Mouse (Mus musculus): Measurements from ENCODE around the gene Bicc1. TPM values are rescaled to one million over a fixed set of nuclear protein-coding genes. Genes with fewer than 3 reads are reported as not detected.

Gene Bicc1
- polyA plus RNA-seq, 1 experiment from 2014 or later = 9.4 TPM

DNA sequence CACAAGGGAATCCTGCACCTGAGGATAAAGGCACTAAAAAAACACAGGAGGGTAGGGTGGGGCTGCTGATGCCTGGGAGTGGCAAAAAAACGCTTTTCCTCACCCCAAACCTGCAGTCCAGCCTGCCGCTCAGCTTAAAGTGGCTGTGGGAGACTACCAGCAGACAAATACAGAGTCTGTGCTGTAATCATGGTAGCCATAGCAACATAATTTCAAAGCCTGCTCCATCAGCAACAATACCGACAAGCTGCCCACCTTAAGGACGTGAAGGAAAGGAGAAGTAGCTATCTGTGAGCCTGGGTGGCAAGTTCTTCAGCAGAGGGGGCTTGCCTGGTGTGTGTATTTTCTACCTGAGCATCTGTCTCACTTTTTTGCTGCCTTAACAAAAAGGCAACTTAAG is 117.6 kb downstream of the Bicc1 start:
- ATAC-seq (ENCODE audit: low FRiP score) (no peak), DNase-seq (ENCODE audit: low spot score) (no peak)
- Histone ChIP-seq H3K36me3 (ENCODE audit: control insufficient read depth, insufficient read depth, low read length) (no peaks in the 10 kb centered on the region), H3K4me2 (replicated peaks; ENCODE audit: low read depth, low read length) (no peak overlapping the region), H3K4me1 (replicated peaks; ENCODE audit: control insufficient read depth, insufficient read depth, low read length) (no peaks in the 10 kb centered on the region), H3K4me3 (ENCODE audit: low read depth, low read length) (no peak overlapping the region), H3K9ac (ENCODE audit: low read depth, low read length) (no peak overlapping the region), H3K27ac (ENCODE audit: low read depth, low read length) (no peak overlapping the region), H3K9me3 (ENCODE audit: control insufficient read depth, low read length) (no peaks in the 10 kb centered on the region), H3K27me3 (ENCODE audit: control insufficient read depth, insufficient read depth, low read length) (no peaks in the 10 kb centered on the region)
- 66% methylated on average over 4 of the region's 4 CpGs for WGBS

DNA sequence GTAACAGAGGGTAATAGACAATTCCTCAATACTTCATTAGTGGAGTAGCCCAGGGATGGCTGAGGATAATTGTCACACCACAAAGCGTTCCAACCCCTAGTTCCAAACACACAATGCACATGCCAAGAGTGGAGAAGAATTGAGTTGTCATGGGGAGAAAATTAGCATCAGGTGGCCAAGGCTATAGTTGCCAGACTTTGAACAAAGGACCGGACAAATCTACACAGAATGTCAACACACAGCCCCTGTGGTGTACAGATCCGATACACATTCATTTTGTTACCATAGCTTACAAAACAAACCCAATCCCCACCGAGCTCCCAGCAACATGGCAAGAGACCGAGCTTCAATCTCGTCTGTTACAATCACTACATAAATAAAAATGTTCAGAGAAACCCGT is 123.0 kb downstream of the Bicc1 start:
- H3K9me3 ChIP-seq (ENCODE audit: control insufficient read depth, low read length) = no peaks in the 10 kb centered on the region
- H3K4me1 ChIP-seq (replicated peaks; ENCODE audit: control insufficient read depth, insufficient read depth, low read length) = no peaks in the 10 kb centered on the region
- ATAC-seq (ENCODE audit: low FRiP score) (no peak), DNase-seq (ENCODE audit: low spot score) (no peak)
- 78% methylated on average over 7 of the region's 7 CpGs for WGBS
- no peak overlapping the region for H3K9ac ChIP-seq (ENCODE audit: low read depth, low read length)
- H3K4me2 ChIP-seq (replicated peaks; ENCODE audit: low read depth, low read length) = no peak overlapping the region
- H3K36me3 ChIP-seq (ENCODE audit: control insufficient read depth, insufficient read depth, low read length) = no peaks in the 10 kb centered on the region
- no peaks in the 10 kb centered on the region for H3K27me3 ChIP-seq (ENCODE audit: control insufficient read depth, insufficient read depth, low read length)
- H3K4me3 ChIP-seq (ENCODE audit: low read depth, low read length) = no peak overlapping the region
- H3K27ac ChIP-seq (ENCODE audit: low read depth, low read length) = no peak overlapping the region

DNA sequence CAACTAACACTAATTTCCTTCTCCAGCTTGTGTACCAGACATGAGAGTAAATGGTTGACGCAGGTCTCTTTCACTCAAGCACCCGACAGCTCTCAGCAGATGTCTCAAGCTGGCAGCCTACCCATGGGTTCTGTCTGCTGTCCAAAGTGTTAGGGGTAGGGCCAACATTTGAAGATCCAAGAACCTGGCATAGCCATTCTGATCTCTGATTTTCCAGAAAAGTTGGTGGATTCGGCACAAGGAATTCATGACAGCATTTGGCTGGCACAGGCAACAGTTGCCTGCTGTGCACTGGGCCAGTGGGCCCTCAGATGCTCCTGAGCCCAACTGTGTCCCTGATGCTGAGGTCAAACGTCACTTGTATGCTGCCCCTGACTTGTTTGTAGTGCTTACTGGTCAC is 130.5 kb downstream of the Bicc1 start:
- ATAC-seq (ENCODE audit: low FRiP score) (no peak), DNase-seq (ENCODE audit: low spot score) (no peak)
- Histone ChIP-seq H3K27ac (ENCODE audit: low read depth, low read length) (no peak overlapping the region), H3K9me3 (ENCODE audit: control insufficient read depth, low read length) (no peaks in the 10 kb centered on the region), H3K4me3 (ENCODE audit: low read depth, low read length) (no peak overlapping the region), H3K27me3 (ENCODE audit: control insufficient read depth, insufficient read depth, low read length) (no peaks in the 10 kb centered on the region), H3K4me1 (replicated peaks; ENCODE audit: control insufficient read depth, insufficient read depth, low read length) (no peaks in the 10 kb centered on the region), H3K4me2 (replicated peaks; ENCODE audit: low read depth, low read length) (no peak overlapping the region), H3K36me3 (ENCODE audit: control insufficient read depth, insufficient read depth, low read length) (no peaks in the 10 kb centered on the region), H3K9ac (ENCODE audit: low read depth, low read length) (no peak overlapping the region)
- 74% methylated on average over 4 of the region's 4 CpGs for WGBS

DNA sequence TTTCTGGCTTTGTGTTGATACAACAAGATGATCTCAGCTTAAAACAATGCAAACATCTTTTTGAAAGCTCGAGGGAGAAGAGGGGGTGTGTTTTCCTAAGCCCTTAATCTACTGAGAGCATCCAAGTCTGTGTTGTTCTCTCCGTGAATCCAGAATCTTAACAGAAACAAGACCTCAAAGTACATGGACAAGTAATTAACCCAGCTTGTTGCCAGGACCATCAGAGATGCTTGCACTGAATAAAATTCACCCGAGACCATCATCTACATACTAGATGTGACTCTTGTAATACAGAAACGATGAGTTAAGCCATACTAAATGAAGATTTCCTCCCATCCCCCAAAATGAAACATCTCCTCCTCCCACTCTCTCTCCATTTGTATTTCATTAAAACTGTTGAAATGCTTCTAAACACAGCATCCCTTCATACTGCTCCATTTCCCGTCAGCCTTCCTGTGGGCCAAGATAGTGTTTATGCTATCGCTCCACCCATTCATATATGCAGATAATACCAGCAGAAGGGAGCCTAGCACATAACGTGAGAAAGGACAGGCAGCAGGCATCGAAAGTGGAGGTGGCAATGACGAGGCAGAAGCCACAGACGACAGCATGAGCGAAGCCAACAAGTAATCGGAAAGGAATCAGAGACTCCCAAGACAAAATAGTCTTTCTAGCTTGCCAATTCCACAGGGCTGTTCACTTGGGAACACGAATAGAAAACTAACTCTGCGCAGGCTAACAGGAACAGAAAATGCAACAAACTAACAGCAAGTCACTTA is 131.2 kb downstream of the Bicc1 start:
- DNase-seq (ENCODE audit: low spot score) (no peak), ATAC-seq (ENCODE audit: low FRiP score) (no peak)
- Histone ChIP-seq H3K27me3 (ENCODE audit: control insufficient read depth, insufficient read depth, low read length) (no peaks in the 10 kb centered on the region), H3K9ac (ENCODE audit: low read depth, low read length) (no peak overlapping the region), H3K9me3 (ENCODE audit: control insufficient read depth, low read length) (no peaks in the 10 kb centered on the region), H3K4me2 (replicated peaks; ENCODE audit: low read depth, low read length) (no peak overlapping the region), H3K4me3 (ENCODE audit: low read depth, low read length) (no peak overlapping the region), H3K27ac (ENCODE audit: low read depth, low read length) (no peak overlapping the region), H3K36me3 (ENCODE audit: control insufficient read depth, insufficient read depth, low read length) (no peaks in the 10 kb centered on the region), H3K4me1 (replicated peaks; ENCODE audit: control insufficient read depth, insufficient read depth, low read length) (no peaks in the 10 kb centered on the region)
- WGBS = 79% methylated on average over 14 of the region's 14 CpGs

DNA sequence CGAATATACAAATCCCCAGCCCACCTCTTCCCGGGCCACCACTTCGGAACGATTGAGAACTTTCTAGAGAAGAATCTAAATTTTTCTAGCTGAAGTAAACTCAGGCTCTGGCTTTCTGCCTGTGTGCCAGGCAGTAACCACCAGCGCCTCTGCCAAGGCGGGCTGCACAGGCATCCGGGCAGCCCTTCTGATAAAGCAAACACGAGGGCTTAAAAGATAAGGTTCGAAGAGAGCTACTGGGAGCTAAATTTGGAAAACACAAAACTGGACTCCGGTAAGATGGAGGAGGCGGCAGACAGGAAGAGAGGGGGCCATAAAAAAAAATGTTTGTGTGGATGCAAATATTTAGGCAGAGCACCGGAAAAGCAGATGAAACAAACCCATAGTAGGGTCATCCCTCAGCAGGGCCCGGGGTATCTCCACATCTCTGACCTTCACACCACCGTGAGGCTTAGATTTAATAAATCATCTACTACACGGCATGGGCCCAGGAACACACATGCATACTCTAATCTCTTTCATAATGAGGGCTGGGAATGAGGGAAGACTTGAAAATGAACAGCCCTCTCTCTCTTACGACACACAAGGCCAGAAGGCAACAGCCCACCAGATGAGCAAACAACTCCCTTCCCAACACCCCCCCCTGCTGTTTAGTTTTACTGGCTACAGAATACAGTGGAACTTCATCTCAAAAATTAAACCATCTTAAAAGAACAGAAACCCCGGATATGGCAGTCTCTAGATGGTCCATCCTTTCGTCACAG is 134.2 kb downstream of the Bicc1 start:
- no peaks in the 10 kb centered on the region for H3K27me3 ChIP-seq (ENCODE audit: control insufficient read depth, insufficient read depth, low read length)
- 88% methylated on average over 18 of the region's 18 CpGs for WGBS
- H3K9ac ChIP-seq (ENCODE audit: low read depth, low read length) = no peak overlapping the region
- H3K9me3 ChIP-seq (ENCODE audit: control insufficient read depth, low read length) = no peaks in the 10 kb centered on the region
- no peak overlapping the region for H3K4me2 ChIP-seq (replicated peaks; ENCODE audit: low read depth, low read length)
- H3K4me1 ChIP-seq (replicated peaks; ENCODE audit: control insufficient read depth, insufficient read depth, low read length) = no peaks in the 10 kb centered on the region
- no peak overlapping the region for H3K4me3 ChIP-seq (ENCODE audit: low read depth, low read length)
- ATAC-seq (ENCODE audit: low FRiP score) = no peak
- H3K27ac ChIP-seq (ENCODE audit: low read depth, low read length) = no peak overlapping the region
- no peaks in the 10 kb centered on the region for H3K36me3 ChIP-seq (ENCODE audit: control insufficient read depth, insufficient read depth, low read length)
- DNase-seq (ENCODE audit: low spot score) = no peak

DNA sequence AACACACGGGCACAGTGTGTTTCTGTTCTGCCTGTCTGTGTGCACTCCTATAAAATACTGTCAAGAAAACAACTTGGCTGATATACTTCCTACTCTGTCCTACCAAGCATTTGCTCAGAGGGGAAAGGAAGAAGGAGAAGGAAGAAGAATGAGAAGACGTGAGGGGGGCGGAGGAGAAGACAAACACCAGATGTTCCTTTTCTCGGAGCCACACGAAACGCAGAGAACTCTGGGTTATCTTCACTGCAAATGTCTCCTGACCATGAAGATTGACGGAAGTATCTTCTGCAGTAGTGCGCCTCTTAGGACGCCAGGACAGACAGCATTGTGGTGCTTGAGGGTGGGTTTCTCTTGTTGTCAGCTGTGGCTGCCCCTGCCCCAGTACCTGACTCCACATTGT is 134.8 kb downstream of the Bicc1 start:
- H3K4me1 ChIP-seq (replicated peaks; ENCODE audit: control insufficient read depth, insufficient read depth, low read length) = no peaks in the 10 kb centered on the region
- DNase-seq (ENCODE audit: low spot score) (no peak), ATAC-seq (ENCODE audit: low FRiP score) (no peak)
- no peak overlapping the region for H3K4me2 ChIP-seq (replicated peaks; ENCODE audit: low read depth, low read length)
- no peaks in the 10 kb centered on the region for H3K27me3 ChIP-seq (ENCODE audit: control insufficient read depth, insufficient read depth, low read length)
- H3K4me3 ChIP-seq (ENCODE audit: low read depth, low read length) = no peak overlapping the region
- 76% methylated on average over 9 of the region's 9 CpGs for WGBS
- H3K36me3 ChIP-seq (ENCODE audit: control insufficient read depth, insufficient read depth, low read length) = no peaks in the 10 kb centered on the region
- no peaks in the 10 kb centered on the region for H3K9me3 ChIP-seq (ENCODE audit: control insufficient read depth, low read length)
- no peak overlapping the region for H3K27ac ChIP-seq (ENCODE audit: low read depth, low read length)
- H3K9ac ChIP-seq (ENCODE audit: low read depth, low read length) = no peak overlapping the region

DNA sequence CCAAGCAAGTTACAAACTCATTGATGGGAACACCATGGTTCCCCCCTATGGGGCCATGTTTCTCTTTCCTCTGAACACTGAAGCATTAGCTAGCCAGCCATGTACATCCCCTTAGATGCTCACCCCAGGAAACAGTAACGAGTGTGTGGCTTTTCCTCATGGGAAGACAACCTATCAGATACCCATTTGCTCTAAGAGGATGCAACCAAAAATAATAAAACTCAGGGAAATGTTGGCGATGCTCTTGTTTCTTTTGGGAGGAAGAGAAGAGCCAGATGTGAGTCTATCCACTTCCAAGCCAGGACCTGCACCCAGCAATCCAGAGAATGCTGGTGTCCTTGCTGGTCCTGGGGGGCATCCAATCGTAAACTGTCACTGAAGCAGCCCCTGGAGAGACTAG is 136.0 kb downstream of the Bicc1 start:
- Histone ChIP-seq H3K9ac (ENCODE audit: low read depth, low read length) (no peak overlapping the region), H3K4me1 (replicated peaks; ENCODE audit: control insufficient read depth, insufficient read depth, low read length) (no peaks in the 10 kb centered on the region), H3K4me3 (ENCODE audit: low read depth, low read length) (no peak overlapping the region), H3K4me2 (replicated peaks; ENCODE audit: low read depth, low read length) (no peak overlapping the region), H3K36me3 (ENCODE audit: control insufficient read depth, insufficient read depth, low read length) (no peaks in the 10 kb centered on the region), H3K9me3 (ENCODE audit: control insufficient read depth, low read length) (no peaks in the 10 kb centered on the region), H3K27ac (ENCODE audit: low read depth, low read length) (no peak overlapping the region), H3K27me3 (ENCODE audit: control insufficient read depth, insufficient read depth, low read length) (no peaks in the 10 kb centered on the region)
- 74% methylated on average over 3 of the region's 3 CpGs for WGBS
- no peak for ATAC-seq (ENCODE audit: low FRiP score)
- no peak for DNase-seq (ENCODE audit: low spot score)

DNA sequence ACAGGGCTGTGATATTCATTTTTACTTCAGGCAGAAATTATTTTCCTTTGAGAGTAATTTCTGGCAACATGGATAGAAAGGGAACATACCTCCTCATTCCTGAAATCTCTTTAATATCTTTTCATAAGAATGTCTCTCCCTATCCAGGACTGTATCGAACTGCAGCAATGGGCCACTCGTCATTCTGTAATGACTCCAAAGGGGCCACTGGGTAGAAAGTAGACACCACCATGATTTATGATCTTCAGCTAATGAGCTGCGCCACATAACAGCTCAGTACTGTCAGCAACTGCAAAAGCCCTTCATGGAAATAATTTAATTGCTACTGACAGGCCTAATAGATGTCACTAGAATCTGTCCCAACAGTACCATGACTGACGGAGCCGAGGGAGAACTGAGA is 139.0 kb downstream of the Bicc1 start:
- no peak overlapping the region for H3K4me3 ChIP-seq (ENCODE audit: low read depth, low read length)
- no peaks in the 10 kb centered on the region for H3K36me3 ChIP-seq (ENCODE audit: control insufficient read depth, insufficient read depth, low read length)
- H3K27me3 ChIP-seq (ENCODE audit: control insufficient read depth, insufficient read depth, low read length) = no peaks in the 10 kb centered on the region
- no peak for ATAC-seq (ENCODE audit: low FRiP score)
- H3K9ac ChIP-seq (ENCODE audit: low read depth, low read length) = no peak overlapping the region
- no peaks in the 10 kb centered on the region for H3K4me1 ChIP-seq (replicated peaks; ENCODE audit: control insufficient read depth, insufficient read depth, low read length)
- whole genome bisulfite sequencing = 76% methylated on average over 5 of the region's 5 CpGs
- no peaks in the 10 kb centered on the region for H3K9me3 ChIP-seq (ENCODE audit: control insufficient read depth, low read length)
- no peak overlapping the region for H3K27ac ChIP-seq (ENCODE audit: low read depth, low read length)
- DNase-seq (ENCODE audit: low spot score) = no peak
- H3K4me2 ChIP-seq (replicated peaks; ENCODE audit: low read depth, low read length) = no peak overlapping the region

DNA sequence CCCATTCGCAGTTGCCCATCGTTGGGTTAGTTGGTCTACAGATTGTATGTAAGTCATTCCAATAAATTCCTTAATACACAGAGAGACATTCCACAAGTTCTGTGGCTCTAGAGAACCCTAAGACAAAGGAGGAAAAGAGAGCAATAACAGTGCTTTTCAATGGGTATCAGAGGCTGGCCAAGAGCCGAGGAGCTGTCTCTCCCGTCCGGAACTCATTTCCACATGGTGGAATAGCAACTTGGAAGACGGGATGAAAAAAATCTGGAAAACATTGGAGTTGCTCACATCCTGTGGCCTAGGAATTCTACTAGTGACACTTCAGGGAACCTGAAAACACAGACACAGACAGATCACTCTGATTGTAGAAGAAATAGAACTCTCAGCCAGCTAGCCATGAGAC is 139.7 kb downstream of the Bicc1 start:
- no peak overlapping the region for H3K27ac ChIP-seq (ENCODE audit: low read depth, low read length)
- no peak overlapping the region for H3K9ac ChIP-seq (ENCODE audit: low read depth, low read length)
- WGBS = 96% methylated on average over 6 of the region's 6 CpGs

More for the DNA sequence above, 139.7 kb downstream of the Bicc1 start:
- Histone ChIP-seq H3K9me3 (ENCODE audit: control insufficient read depth, low read length) (no peaks in the 10 kb centered on the region), H3K4me3 (ENCODE audit: low read depth, low read length) (no peak overlapping the region), H3K4me1 (replicated peaks; ENCODE audit: control insufficient read depth, insufficient read depth, low read length) (no peaks in the 10 kb centered on the region), H3K4me2 (replicated peaks; ENCODE audit: low read depth, low read length) (no peak overlapping the region), H3K27me3 (ENCODE audit: control insufficient read depth, insufficient read depth, low read length) (no peaks in the 10 kb centered on the region), H3K36me3 (ENCODE audit: control insufficient read depth, insufficient read depth, low read length) (no peaks in the 10 kb centered on the region)
- no peak for ATAC-seq (ENCODE audit: low FRiP score)
- DNase-seq (ENCODE audit: low spot score) = no peak

Data from hindbrain, embryonic 11.5 days (tissue).